Mouse (Mus musculus) ES-E14 (cell line): ENCODE results near the gene Ccdc157. TPM values are rescaled to one million over a fixed set of nuclear protein-coding genes. Genes with fewer than 3 reads are reported as not detected.
A peak's percentile ranks its signal among the peaks of the same experiment; 100 is the strongest.

Experiments used
- DNase-seq: peaks from one replicate; pipeline ENCODE4 v3.0.0-alpha.2; 2013; ENCODE audit warnings: low read depth, low spot score
- H3K27ac ChIP-seq: 2 replicates; pipeline ENCODE4 v1.5.1; 2012; ENCODE audit warnings: low read depth, mild to moderate bottlenecking, low read length, moderate library complexity, mixed read lengths; ENCODE audit not compliant: poor library complexity, insufficient read depth, severe bottlenecking
- H3K36me3 ChIP-seq: 2 replicates; pipeline ENCODE4 v1.6.1; 2012; ENCODE audit warnings: mild to moderate bottlenecking, low read length, moderate library complexity, mixed read lengths; ENCODE audit not compliant: control insufficient read depth, poor library complexity, insufficient read depth, severe bottlenecking
- H3K4me1 ChIP-seq, 2 experiments: fragments of 150-350 bp in 1 of 2; sonication (generic) in 1 of 2; 2 replicates each; pipeline ENCODE4 v1.6.1; 2012; ENCODE audit warnings: low read length in 2 of 2, mild to moderate bottlenecking in 1 of 2, mixed read lengths in 1 of 2; ENCODE audit not compliant: control insufficient read depth in 2 of 2, insufficient read depth in 2 of 2, poor library complexity in 1 of 2
- H3K4me3 ChIP-seq, 2 experiments: fragments of 150-350 bp in 1 of 2; sonication (generic) in 1 of 2; 2 replicates each; pipeline ENCODE4 v1.5.1; 2012; ENCODE audit warnings: low read length in 2 of 2, low read depth in 1 of 2, mild to moderate bottlenecking in 1 of 2, mixed read lengths in 1 of 2; ENCODE audit not compliant: insufficient read depth in 1 of 2, poor library complexity in 1 of 2, severe bottlenecking in 1 of 2
- H3K9ac ChIP-seq: 2 replicates; pipeline ENCODE4 v1.6.1; 2012; ENCODE audit warnings: low read depth, mild to moderate bottlenecking, low read length, mixed read lengths; ENCODE audit not compliant: poor library complexity, insufficient read depth, severe bottlenecking
- H3K9me3 ChIP-seq: fragments of 150-350 bp; sonication (generic); 2 replicates; pipeline ENCODE4 v1.6.1; 2012; ENCODE audit warnings: low read depth, mild to moderate bottlenecking, low read length; ENCODE audit not compliant: control insufficient read depth, insufficient read depth
- CHD2 ChIP-seq: IDR thresholded peaks from 2 replicates; pipeline ENCODE4 v1.6.1; 2014; ENCODE audit warnings: mild to moderate bottlenecking, low read depth, low read length, inconsistent platforms
- HCFC1 ChIP-seq: IDR thresholded peaks from 2 replicates; pipeline ENCODE4 v1.6.1; 2012; ENCODE audit warnings: low read length, inconsistent platforms, borderline replicate concordance; ENCODE audit not compliant: insufficient read depth
- MAFK ChIP-seq: IDR thresholded peaks from 2 replicates; pipeline ENCODE4 v1.6.1; 2014; ENCODE audit warnings: mild to moderate bottlenecking, low read depth, low read length, inconsistent platforms; ENCODE audit not compliant: insufficient read depth
- ZC3H11A ChIP-seq: IDR thresholded peaks from 2 replicates; pipeline ENCODE4 v1.6.1; 2012; ENCODE audit warnings: low read depth, mild to moderate bottlenecking, inconsistent platforms, low read length, borderline replicate concordance
- ZNF384 ChIP-seq: IDR thresholded peaks from 2 replicates; pipeline ENCODE4 v1.6.1; 2012; ENCODE audit warnings: low read depth, low read length, inconsistent platforms
- in situ Hi-C, 2 experiments: fragments of 600-800 bp; cut with MboI; formaldehyde crosslinking; loops; one replicate each; pipeline ENCODE4 v1.15.1; 2025; ENCODE audit warnings: low sequenced_read_pairs in 2 of 2, inconsistent platforms in 1 of 2; ENCODE audit not compliant: unreplicated experiment in 2 of 2
- total RNA-seq: library from RNA; depleted of rRNA; stranded (reverse); fragments of 300-350 nt; gene quantifications from 2 replicates; pipeline ENCODE4 v1.2.3, GENCODE M21; 2012

The Ccdc157 gene
- total RNA-seq, 1 experiment, result 4.3 TPM

DNA sequence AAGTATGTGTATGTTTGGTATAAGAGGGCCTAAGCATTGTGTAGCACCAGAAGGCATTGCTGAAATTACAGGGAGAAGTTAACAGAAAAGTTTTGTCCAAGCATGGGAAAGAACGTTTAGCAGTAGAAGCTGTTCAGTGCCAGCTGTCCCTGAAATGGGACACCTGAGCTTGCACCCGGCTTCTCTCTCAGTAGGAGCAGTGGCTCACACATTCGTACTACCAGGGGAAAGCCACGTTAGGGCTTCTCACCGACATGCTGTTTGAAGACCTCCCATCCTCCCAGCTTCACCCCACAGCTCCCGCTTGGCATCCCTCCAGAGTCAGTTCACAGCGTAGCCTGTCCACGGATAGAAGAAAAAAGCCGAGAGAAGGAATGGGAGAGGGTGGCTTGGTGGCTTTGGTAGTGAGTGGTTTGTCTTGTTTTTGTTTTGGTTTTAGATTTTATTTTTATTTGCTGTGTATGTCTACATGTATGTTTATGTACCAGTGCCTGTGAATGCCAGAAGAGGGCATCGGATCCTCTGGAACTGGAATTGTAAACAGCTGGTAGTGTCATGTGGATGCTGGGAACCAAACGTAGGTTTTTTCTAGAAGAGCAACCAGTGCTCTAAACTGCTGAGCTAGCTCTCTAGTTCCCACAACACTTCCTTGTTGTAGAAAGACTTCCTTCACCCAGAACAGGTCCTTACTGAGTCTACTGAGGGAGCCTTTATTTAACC is 42.0 kb upstream of the Ccdc157 start:
- Histone ChIP-seq H3K4me1 (0 out of 4 replicates have a peak, but pooled peaks cover 0 to under 1% of the 10 kb centered on the region in 2 experiments), H3K9me3 (no peaks in the 10 kb centered on the region), H3K27ac (no peak overlapping the region), H3K36me3 (peaks cover 10% of the 10 kb centered on the region; the same call in 1 of the 2 replicates), H3K4me3 (no peak overlapping the region), H3K9ac (no peak overlapping the region)
- in situ Hi-C loops, result no loop called here
- no peak for DNase-seq
- TF ChIP-seq HCFC1 (no peak), MAFK (no peak), ZNF384 (no peak), ZC3H11A (no peak), CHD2 (no peak)

DNA sequence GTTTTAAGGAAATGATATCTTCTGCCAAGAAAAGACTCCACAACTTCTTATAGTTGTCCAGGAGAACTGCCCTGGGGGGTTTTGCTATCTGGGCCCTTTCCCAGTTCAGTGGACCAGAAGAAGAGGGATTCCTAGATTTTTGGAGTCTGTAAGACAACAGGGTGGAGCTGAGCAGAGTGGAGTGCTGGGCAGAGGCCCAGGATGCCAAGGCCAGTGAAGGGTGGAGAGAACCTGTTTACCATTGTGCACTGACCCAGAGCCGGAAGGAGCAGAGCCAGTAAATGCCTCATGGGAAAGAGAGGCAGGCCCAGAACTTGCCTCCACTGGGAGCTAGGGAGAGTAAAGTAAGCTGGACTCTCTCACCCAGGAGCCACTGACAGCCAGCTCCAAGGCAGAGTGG is 37.6 kb upstream of the Ccdc157 start:
- in situ Hi-C loops, result no loop called here
- peaks cover 2 to 3% of the 10 kb centered on the region in 2 experiments; a peak in 2 of 4 replicates for H3K4me1 ChIP-seq
- no peaks in the 10 kb centered on the region for H3K9me3 ChIP-seq
- no peak for TF ChIP-seq MAFK
- TF ChIP-seq ZNF384, result no peak
- TF ChIP-seq CHD2, result no peak
- no peak for TF ChIP-seq HCFC1
- no peak for TF ChIP-seq ZC3H11A
- H3K4me3 ChIP-seq, result no peak overlapping the region
- H3K9ac ChIP-seq, result no peak overlapping the region
- H3K27ac ChIP-seq, result no peak overlapping the region
- no peak for DNase-seq
- H3K36me3 ChIP-seq, result no peaks in the 10 kb centered on the region

DNA sequence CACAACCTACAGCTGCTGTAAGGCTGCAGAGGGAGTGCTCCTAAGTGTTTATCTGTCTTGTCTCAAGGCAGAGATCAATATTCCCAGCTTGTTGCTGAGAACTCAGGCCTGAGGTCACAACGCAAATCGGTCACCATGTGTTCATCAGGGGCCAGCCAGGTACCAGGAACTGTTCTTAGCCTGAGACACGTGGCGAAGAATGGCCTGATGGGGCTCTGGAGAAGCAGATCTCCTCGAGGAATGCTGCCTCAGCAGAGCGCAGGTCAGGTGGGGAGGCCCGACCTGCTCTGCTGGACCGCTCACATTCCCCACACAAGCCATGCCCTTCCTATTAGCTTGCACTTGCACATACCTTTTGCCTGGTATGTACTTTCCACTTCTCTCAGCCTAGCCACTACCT is 36.5 kb upstream of the Ccdc157 start:
- Histone ChIP-seq H3K9me3 (no peaks in the 10 kb centered on the region), H3K4me3 (no peak overlapping the region), H3K9ac (no peak overlapping the region), H3K36me3 (no peaks in the 10 kb centered on the region), H3K27ac (no peak overlapping the region), H3K4me1 (peaks cover 2 to 3% of the 10 kb centered on the region in 2 experiments; a peak in 2 of 4 replicates)
- in situ Hi-C loops, result no loop called here
- TF ChIP-seq ZC3H11A (no peak), MAFK (peak; percentile 56), CHD2 (no peak)
- no peak for DNase-seq

DNA sequence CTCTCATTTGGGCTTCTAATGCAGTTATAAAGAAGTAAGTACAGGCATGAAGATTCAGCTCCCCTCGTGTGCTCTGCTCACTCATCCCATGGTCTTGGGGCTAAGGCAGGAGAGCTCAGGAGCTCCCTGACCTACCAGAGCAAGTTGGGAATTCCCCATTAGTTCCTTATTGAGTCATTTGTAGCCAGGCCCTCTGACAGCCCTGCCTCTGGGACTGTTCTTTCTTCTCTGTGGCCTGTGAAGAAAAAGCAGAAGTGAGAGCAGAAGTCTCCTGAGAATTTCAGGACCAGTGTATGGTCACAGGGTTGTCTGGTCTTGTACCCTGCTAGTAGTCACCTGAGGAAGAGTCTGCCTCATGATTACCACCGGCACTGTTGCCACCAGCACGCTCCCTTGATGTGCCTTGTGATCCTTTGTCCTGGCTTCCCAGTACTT is 35.5 kb upstream of the Ccdc157 start:
- DNase-seq, result no peak
- Histone ChIP-seq H3K4me1 (peaks cover 3 to 5% of the 10 kb centered on the region in 2 experiments; a peak in 2 of 4 replicates), H3K9me3 (no peaks in the 10 kb centered on the region), H3K4me3 (no peak overlapping the region), H3K36me3 (no peaks in the 10 kb centered on the region; the same call in 1 of the 2 replicates), H3K27ac (no peak overlapping the region), H3K9ac (no peak overlapping the region)
- in situ Hi-C loops, result no loop called here
- TF ChIP-seq ZNF384 (no peak), CHD2 (no peak), MAFK (no peak), HCFC1 (no peak), ZC3H11A (no peak)

DNA sequence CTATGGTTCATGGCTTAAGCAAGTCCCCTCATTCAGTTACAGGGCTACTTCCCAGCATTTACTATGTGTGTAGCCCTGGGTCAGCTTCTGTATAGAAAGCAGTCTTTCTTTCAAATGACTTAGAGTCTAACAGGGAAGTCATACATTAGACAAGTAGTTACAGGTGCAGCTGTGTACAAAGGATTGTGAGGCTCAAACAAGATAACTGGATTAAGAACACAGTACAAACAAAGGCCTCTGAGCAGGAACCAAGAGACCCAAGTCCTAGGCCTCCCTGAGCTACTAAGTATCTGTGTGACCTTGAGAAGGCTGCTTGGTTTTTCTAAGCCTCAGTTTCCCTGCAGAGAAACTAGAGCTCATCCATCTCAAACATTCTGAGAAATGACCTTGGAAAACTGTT is 33.3 kb upstream of the Ccdc157 start:
- no peaks in the 10 kb centered on the region for H3K9me3 ChIP-seq
- in situ Hi-C loops, result no loop called here
- H3K36me3 ChIP-seq, result peaks cover 4% of the 10 kb centered on the region; the same call in 1 of the 2 replicates
- no peak for TF ChIP-seq HCFC1
- TF ChIP-seq MAFK, result no peak
- no peak for TF ChIP-seq ZNF384
- TF ChIP-seq ZC3H11A, result no peak
- no peak for TF ChIP-seq CHD2
- no peak overlapping the region for H3K27ac ChIP-seq
- DNase-seq, result no peak
- H3K4me1 ChIP-seq, result peaks cover 3 to 5% of the 10 kb centered on the region in 2 experiments; a peak in 2 of 4 replicates
- no peak overlapping the region for H3K4me3 ChIP-seq
- no peak overlapping the region for H3K9ac ChIP-seq
